Comparison of ENCODE assay signal across 26 mouse cellular contexts in genomic region chr11:50058277-50058676, GRCm38 (mm10).
"Had no signal": no experiment of that assay in that cellular context is flagged by ENCODE, and none has a peak within 500 bp of the region (broad histone marks: within the 10 kb centered on the region; RNA-seq: fewer than 3 reads in every experiment).

No protein-coding gene starts in this region.

- ATAC-seq: hindbrain, embryonic 16.5 days; inflammation-experienced regulatory T-cells, adult 6 months; intestine, embryonic 15.5 days; intestine, postnatal 0 days; liver, postnatal 0 days had no signal

- H3K4me3 ChIP-seq: gastrocnemius, adult 2 months; heart, adult 2 months; heart, embryonic 13.5 days; heart, embryonic 15.5 days; hindbrain, embryonic 10.5 days; hindbrain, embryonic 12.5 days; intestine, embryonic 15.5 days; layer of hippocampus, adult 2 months; limb, embryonic 10.5 days; limb, embryonic 12.5 days; liver, embryonic 13.5 days; liver, embryonic 15.5 days had no signal

- DNase-seq: gastrocnemius, adult 2 months; gastrocnemius, postnatal 10 days; gastrocnemius, postnatal 25 days; heart, adult 2 months; heart, postnatal 4 days; kidney, adult 18-20 months; kidney, adult 8-10 months; kidney, postnatal 10 days; kidney, postnatal 25 days; kidney, postnatal 4 days; liver; liver, embryonic 13.5 days; liver, postnatal 0 days had no signal

- H3K27ac ChIP-seq: gastrocnemius, adult 2 months; heart, adult 2 months; heart, embryonic 13.5 days; heart, embryonic 15.5 days; hindbrain, embryonic 10.5 days; hindbrain, embryonic 12.5 days; hindbrain, embryonic 14.5 days; intestine, embryonic 15.5 days; layer of hippocampus, adult 2 months; limb, embryonic 10.5 days; limb, embryonic 12.5 days; liver, embryonic 13.5 days; liver, embryonic 15.5 days had no signal
